Mouse (Mus musculus) lung, embryonic 15.5 days (tissue): Measurements from ENCODE around the gene Ap2a2. TPM values are rescaled to one million over a fixed set of nuclear protein-coding genes. Genes with fewer than 3 reads are reported as not detected.

ENCODE experiments used
- ATAC-seq: fragments of 200-750 bp; cut with Nextera tagmentation; 2 replicates; pipeline ENCODE4 v1.8.0; 2017; ENCODE audit warnings: moderate number of reproducible peaks, borderline replicate concordance; ENCODE audit not compliant: low FRiP score, low TSS enrichment; ENCODE audit errors: extremely low read depth
- H3K27ac ChIP-seq: fragments of 300-500 bp; sonication (generic); 2 replicates; pipeline ENCODE4 v1.5.1; 2015; ENCODE audit warnings: moderate library complexity, mild to moderate bottlenecking, inconsistent platforms
- H3K27me3 ChIP-seq: fragments of 300-500 bp; sonication (generic); 2 replicates; pipeline ENCODE4 v1.6.1; 2015; ENCODE audit warnings: inconsistent platforms
- H3K36me3 ChIP-seq: fragments of 300-500 bp; sonication (generic); 2 replicates; pipeline ENCODE4 v1.6.1; 2015; ENCODE audit warnings: inconsistent platforms
- H3K4me1 ChIP-seq: fragments of 300-500 bp; sonication (generic); 2 replicates; pipeline ENCODE4 v1.6.1; 2015; ENCODE audit warnings: inconsistent platforms
- H3K4me2 ChIP-seq: fragments of 300-500 bp; sonication (generic); 2 replicates; pipeline ENCODE4 v1.6.1; 2015; ENCODE audit warnings: inconsistent platforms, mild to moderate bottlenecking, moderate library complexity
- H3K4me3 ChIP-seq: fragments of 300-500 bp; sonication (generic); 2 replicates; pipeline ENCODE4 v1.5.1; 2015; ENCODE audit warnings: mild to moderate bottlenecking, inconsistent platforms
- H3K9ac ChIP-seq: fragments of 300-500 bp; sonication (generic); 2 replicates; pipeline ENCODE4 v1.6.1; 2015; ENCODE audit warnings: inconsistent platforms
- H3K9me3 ChIP-seq: fragments of 300-500 bp; sonication (generic); 2 replicates; pipeline ENCODE4 v1.6.1; 2016; ENCODE audit warnings: inconsistent platforms
- WGBS: fragments of 180-500 bp; shearing (Covaris S2); methylation state at CpG from one replicate; pipeline ENCODE4 v1.1.7; 2015; 5-methylcytosine and 5-hydroxymethylcytosine counted together
- polyA plus RNA-seq: library from polyadenylated mRNA; unstranded; fragments of >200 nt; fragmentation: Nextera tagmentation; extraction: Ambion mirVana; gene quantifications from 2 replicates; pipeline ENCODE4 v1.2.1, GENCODE M21; 2015

Ap2a2 gene
- polyA plus RNA-seq, result 69.1 and 73.4 TPM in 2 replicates

- Histone ChIP-seq H3K9ac (peak within 1 kb of the TSS; percentile 95), H3K4me1 (peaks cover 19% of the 10 kb centered on the region), H3K9me3 (no peaks in the 10 kb centered on the region), H3K36me3 (0 out of 2 replicates have a peak, but pooled peaks cover 3% of the 10 kb centered on the region), H3K4me2 (peak within 1 kb of the TSS; percentile 94), H3K4me3 (peak within 1 kb of the TSS; percentile 77), H3K27me3 (no peaks in the 10 kb centered on the region), H3K27ac (peak within 1 kb of the TSS; percentile 73)
- peak; percentile 95 for ATAC-seq
- under 1% methylated on average over 72 of the region's 72 CpGs for WGBS
Measured at GRCm38 (mm10) chr7:141561682-141562391, at the start of gene Ap2a2. Gene Ap2a2, plus strand, starts transcription at chr7:141562173.

GRCm38 (mm10) chr7:141517638-141518037 is 44.3 kb upstream of the Ap2a2 start:
- Histone ChIP-seq H3K36me3 (peaks cover 13% of the 10 kb centered on the region; the same call in 1 of the 2 replicates), H3K4me3 (no peak overlapping the region), H3K9me3 (no peaks in the 10 kb centered on the region), H3K4me1 (no peaks in the 10 kb centered on the region), H3K27ac (no peak overlapping the region), H3K9ac (no peak overlapping the region), H3K4me2 (no peak overlapping the region), H3K27me3 (no peaks in the 10 kb centered on the region)
- 86% methylated on average over 4 of the region's 4 CpGs for WGBS
- no peak for ATAC-seq

- no peak overlapping the region for H3K4me3 ChIP-seq
- WGBS, result 88% methylated on average over 5 of the region's 5 CpGs
- ATAC-seq, result no peak
- no peaks in the 10 kb centered on the region for H3K9me3 ChIP-seq
- no peaks in the 10 kb centered on the region for H3K4me1 ChIP-seq
- H3K36me3 ChIP-seq, result peaks cover 13% of the 10 kb centered on the region; the same call in 1 of the 2 replicates
- H3K27me3 ChIP-seq, result no peaks in the 10 kb centered on the region
- H3K27ac ChIP-seq, result no peak overlapping the region
- no peak overlapping the region for H3K4me2 ChIP-seq
- H3K9ac ChIP-seq, result no peak overlapping the region
Measured at GRCm38 (mm10) chr7:141518296-141518695, 43.7 kb upstream of the Ap2a2 start.

- Histone ChIP-seq H3K9me3 (no peaks in the 10 kb centered on the region), H3K9ac (no peak overlapping the region), H3K36me3 (peaks cover 13% of the 10 kb centered on the region; the same call in 1 of the 2 replicates), H3K27me3 (no peaks in the 10 kb centered on the region), H3K27ac (no peak overlapping the region), H3K4me1 (no peaks in the 10 kb centered on the region), H3K4me2 (no peak overlapping the region), H3K4me3 (no peak overlapping the region)
- WGBS, result 72% methylated on average over 3 of the region's 3 CpGs
- ATAC-seq, result no peak
Measured at GRCm38 (mm10) chr7:141518926-141519325, 43.0 kb upstream of the Ap2a2 start.

GRCm38 (mm10) chr7:141519795-141520194 is 42.2 kb upstream of the Ap2a2 start:
- ATAC-seq, result no peak
- Histone ChIP-seq H3K9me3 (no peaks in the 10 kb centered on the region), H3K4me1 (no peaks in the 10 kb centered on the region), H3K4me2 (no peak overlapping the region), H3K27me3 (no peaks in the 10 kb centered on the region), H3K27ac (no peak overlapping the region), H3K36me3 (peaks cover 13% of the 10 kb centered on the region; the same call in 1 of the 2 replicates), H3K9ac (no peak overlapping the region), H3K4me3 (no peak overlapping the region)
- WGBS, result 78% methylated on average over 1 of the region's 1 CpGs

GRCm38 (mm10) chr7:141523007-141523406 is 39.0 kb upstream of the Ap2a2 start:
- H3K9me3 ChIP-seq, result no peaks in the 10 kb centered on the region
- no peaks in the 10 kb centered on the region for H3K4me1 ChIP-seq
- H3K4me3 ChIP-seq, result no peak overlapping the region
- no peak for ATAC-seq
- no peak overlapping the region for H3K27ac ChIP-seq
- H3K36me3 ChIP-seq, result peaks cover 19% of the 10 kb centered on the region
- no peaks in the 10 kb centered on the region for H3K27me3 ChIP-seq
- no peak overlapping the region for H3K9ac ChIP-seq
- H3K4me2 ChIP-seq, result no peak overlapping the region
- 27% methylated on average over 4 of the region's 4 CpGs for WGBS

GRCm38 (mm10) chr7:141524271-141524670 is 37.7 kb upstream of the Ap2a2 start:
- ATAC-seq, result no peak
- H3K4me3 ChIP-seq, result no peak overlapping the region
- no peak overlapping the region for H3K27ac ChIP-seq
- H3K4me2 ChIP-seq, result no peak overlapping the region
- no peaks in the 10 kb centered on the region for H3K27me3 ChIP-seq
- no peaks in the 10 kb centered on the region for H3K4me1 ChIP-seq
- 83% methylated on average over 4 of the region's 4 CpGs for WGBS
- no peaks in the 10 kb centered on the region for H3K9me3 ChIP-seq
- H3K9ac ChIP-seq, result no peak overlapping the region
- H3K36me3 ChIP-seq, result peaks cover 25% of the 10 kb centered on the region

GRCm38 (mm10) chr7:141524760-141525579 is 37.0 kb upstream of the Ap2a2 start:
- WGBS, result 50% methylated on average over 6 of the region's 6 CpGs
- Histone ChIP-seq H3K27ac (no peak overlapping the region), H3K9me3 (no peaks in the 10 kb centered on the region), H3K36me3 (peaks cover 23% of the 10 kb centered on the region), H3K9ac (no peak overlapping the region), H3K4me3 (no peak overlapping the region), H3K4me1 (no peaks in the 10 kb centered on the region), H3K4me2 (no peak overlapping the region), H3K27me3 (no peaks in the 10 kb centered on the region)
- ATAC-seq, result peak; percentile 56; the same call in 1 of the 2 replicates

GRCm38 (mm10) chr7:141525580-141525925 is 36.4 kb upstream of the Ap2a2 start:
- H3K27ac ChIP-seq, result no peak overlapping the region
- H3K4me3 ChIP-seq, result no peak overlapping the region
- ATAC-seq, result no peak

GRCm38 (mm10) chr7:141535570-141535969 is 26.4 kb upstream of the Ap2a2 start:
- 60% methylated on average over 1 of the region's 1 CpGs for WGBS
- ATAC-seq, result no peak
- peaks cover 16% of the 10 kb centered on the region for H3K4me1 ChIP-seq
- H3K4me2 ChIP-seq, result no peak overlapping the region
- no peaks in the 10 kb centered on the region for H3K27me3 ChIP-seq
- peaks cover 4% of the 10 kb centered on the region; the same call in 1 of the 2 replicates for H3K36me3 ChIP-seq
- H3K4me3 ChIP-seq, result no peak overlapping the region
- no peaks in the 10 kb centered on the region for H3K9me3 ChIP-seq
- H3K27ac ChIP-seq, result no peak overlapping the region
- no peak overlapping the region for H3K9ac ChIP-seq

More at GRCm38 (mm10) chr7:141525580-141525925, 36.4 kb upstream of the Ap2a2 start:
- WGBS, result 84% methylated on average over 4 of the region's 4 CpGs
- Histone ChIP-seq H3K4me1 (no peaks in the 10 kb centered on the region), H3K4me2 (no peak overlapping the region), H3K9ac (no peak overlapping the region), H3K36me3 (peaks cover 26% of the 10 kb centered on the region), H3K9me3 (no peaks in the 10 kb centered on the region), H3K27me3 (no peaks in the 10 kb centered on the region)

- Histone ChIP-seq H3K4me2 (peak overlapping the region; percentile 86), H3K4me1 (peaks cover 19% of the 10 kb centered on the region), H3K4me3 (peak overlapping the region; percentile 85), H3K9ac (peak overlapping the region; percentile 75), H3K36me3 (no peaks in the 10 kb centered on the region), H3K27me3 (no peaks in the 10 kb centered on the region), H3K9me3 (no peaks in the 10 kb centered on the region), H3K27ac (peak overlapping the region; percentile 62; the same call in 1 of the 2 replicates)
- WGBS, result 6% methylated on average over 18 of the region's 18 CpGs
- ATAC-seq, result no peak
Measured at GRCm38 (mm10) chr7:141538852-141539555, 23.0 kb upstream of the Ap2a2 start.
